Mouse (Mus musculus) liver, adult 2 months (tissue): ENCODE results near the gene Zfp385c.

ENCODE experiments used
- CTCF ChIP-seq: fragments of 200-500 bp; IDR thresholded peaks from 2 replicates; pipeline ENCODE4 v1.5.1; 2011; ENCODE audit warnings: low read depth, low read length, control low read depth
- POLR2A ChIP-seq: fragments of 200-500 bp; IDR thresholded peaks from 2 replicates; pipeline ENCODE4 v1.6.1; 2011; ENCODE audit warnings: low read length, control low read depth; ENCODE audit not compliant: insufficient read depth; ENCODE audit errors: extremely low read depth

DNA sequence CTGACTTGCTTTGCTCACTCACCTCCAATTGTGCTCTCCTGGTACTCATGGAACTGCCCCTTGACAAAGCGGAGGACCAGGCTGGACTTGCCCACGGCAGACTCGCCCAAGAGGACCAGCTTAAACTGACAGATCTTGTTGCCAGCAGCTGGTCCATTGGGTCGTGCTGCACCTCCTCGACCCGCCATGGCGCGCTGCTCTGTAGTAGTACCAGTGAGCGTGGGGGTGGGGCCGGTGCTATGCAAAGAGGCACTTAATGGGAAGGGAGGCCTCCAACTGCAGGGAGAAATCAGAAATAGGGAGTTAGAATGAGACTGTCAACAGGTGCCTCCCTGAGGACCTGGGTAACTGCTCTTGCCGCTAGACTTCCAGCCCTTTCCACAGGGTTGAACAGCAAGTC lies 27.6 kb upstream of the Zfp385c start:
- TF ChIP-seq CTCF = no peak
- TF ChIP-seq POLR2A = no peak
